Mouse (Mus musculus) brain, adult 10 weeks (tissue): ENCODE measurements around the gene Tango6. TPM values are rescaled to one million over a fixed set of nuclear protein-coding genes. Genes with fewer than 3 reads are reported as not detected.

Experiments used
- polyA plus RNA-seq: library from polyadenylated mRNA; stranded (reverse); fragments of 350-450 nt; fragmentation: Illumina TruSeq; extraction: RNeasy Lipid Tissue Mini Kit (QIAGEN cat#74804); gene quantifications from one replicate; pipeline ENCODE4 v1.2.3, GENCODE M21; 2015; ENCODE audit warnings: low read depth, low replicate concordance

Tango6 gene
- 2.8 TPM for polyA plus RNA-seq

DNA sequence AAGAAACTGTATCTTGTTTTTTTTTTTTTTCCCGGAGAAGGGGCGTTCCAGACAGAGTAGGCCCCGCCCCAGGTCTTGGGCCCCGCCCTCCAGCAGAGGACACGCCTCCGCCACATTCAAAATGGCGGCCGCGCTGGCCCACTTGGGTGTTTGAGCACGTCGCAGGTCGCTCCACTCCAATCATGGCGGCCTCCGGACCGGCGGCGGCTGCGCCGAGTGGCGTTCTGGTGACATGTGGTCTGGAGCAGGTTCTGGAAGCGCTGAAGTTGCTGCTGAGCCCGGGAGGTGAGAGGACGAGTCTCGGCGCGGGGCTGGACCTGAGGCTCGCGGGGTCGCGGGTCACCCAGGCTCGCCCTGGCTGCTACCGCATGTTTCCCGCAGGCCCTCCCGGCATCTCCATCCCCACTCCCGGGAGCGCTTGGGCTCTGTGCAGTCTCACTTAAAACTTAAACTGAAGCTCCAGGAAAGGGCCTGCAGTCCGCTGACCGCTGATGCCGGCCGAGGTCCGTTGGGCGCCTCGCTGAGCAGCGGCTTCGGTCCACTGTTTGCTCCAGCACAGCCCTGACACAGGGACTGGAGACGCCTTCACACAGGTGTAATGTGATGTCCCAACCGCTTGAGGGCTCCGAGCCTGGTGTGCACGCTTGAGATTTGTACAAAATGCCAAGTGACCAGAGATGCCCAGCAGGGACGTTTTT lies at the start of gene Tango6:
Gene Tango6, plus strand, starts transcription at position 98 of the 698 bp plus-strand sequence.

DNA sequence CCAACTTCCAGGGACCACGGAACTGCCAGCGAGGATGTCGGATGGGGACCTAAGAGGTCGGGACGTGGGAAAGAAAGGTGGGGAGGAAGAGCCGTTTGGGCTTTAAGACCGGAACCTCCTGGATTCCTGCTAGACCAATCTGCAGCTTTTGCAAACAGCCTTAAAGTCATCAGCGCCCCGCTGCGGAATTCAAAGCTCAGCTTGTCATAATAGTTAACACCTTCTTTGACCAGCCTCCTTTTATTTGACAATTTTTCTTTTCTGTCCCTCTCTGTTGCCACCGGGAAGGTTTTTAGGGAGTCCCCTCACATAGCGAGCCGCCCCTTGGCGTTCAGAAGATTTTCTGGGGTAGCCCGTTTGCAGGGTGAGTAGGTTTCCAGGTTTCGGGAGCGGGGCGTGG lies 187.2 kb downstream of the Tango6 start, which contains the start of gene Has3:
Gene Has3, plus strand, starts transcription at position 192 of the 400 bp plus-strand sequence.

DNA sequence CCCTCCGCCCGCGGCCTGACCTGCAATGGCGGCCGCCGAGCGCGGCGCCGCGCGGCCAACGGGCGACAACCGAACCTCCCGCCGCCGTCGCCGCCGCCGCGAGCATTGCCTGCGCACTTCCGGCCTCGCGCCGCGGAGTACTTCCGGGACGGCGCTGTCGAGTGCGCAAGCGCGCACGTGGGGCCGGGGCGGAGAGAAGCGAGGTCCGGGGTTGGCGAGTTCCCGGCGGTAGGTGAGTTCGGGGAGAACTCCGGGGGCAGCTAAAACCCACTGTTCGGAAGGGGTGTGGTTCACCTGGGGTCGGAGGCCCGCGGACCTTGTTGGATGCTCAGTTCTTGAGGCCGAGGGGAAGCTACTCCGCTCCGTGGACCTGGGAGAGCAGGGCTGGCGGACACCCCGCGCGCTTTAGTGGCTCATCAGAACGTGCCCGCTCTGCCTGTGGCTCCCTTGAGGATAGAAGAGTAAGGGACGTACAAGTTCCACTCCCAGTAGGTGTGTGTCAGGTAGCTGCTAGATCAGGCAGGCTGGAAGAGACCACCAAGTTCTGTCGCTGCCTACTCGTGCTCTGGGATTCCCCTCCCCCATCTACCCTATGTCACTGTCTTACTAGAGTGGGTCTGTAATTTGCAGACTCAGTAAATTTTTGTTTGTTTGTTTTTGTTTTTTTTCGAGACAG lies 210.8 kb downstream of the Tango6 start, which contains the start of gene Utp4:
Gene Utp4, plus strand, starts transcription at position 156 of the 676 bp plus-strand sequence.

Other genes with a start within 250 kb of the Tango6 start
- gene 6030452D12Rik, start 182.5 kb upstream of the Tango6 start, polyA plus RNA-seq, result not detected
- 0.39 TPM for gene Cdh3, start 172.2 kb upstream of the Tango6 start, polyA plus RNA-seq
- gene Gm10073, start 109.6 kb upstream of the Tango6 start, polyA plus RNA-seq, result 9.3 TPM
- 0.62 TPM for gene Cdh1, start 79.7 kb upstream of the Tango6 start, polyA plus RNA-seq
- gene Has3, start 187.2 kb downstream of the Tango6 start, polyA plus RNA-seq, result 1.2 TPM
- gene Utp4, start 210.6 kb downstream of the Tango6 start, polyA plus RNA-seq, result 26.7 TPM